Mouse (Mus musculus) layer of hippocampus, adult 2 months (tissue): ENCODE measurements at regions not wholly inside any gene's neighbourhood (a gene's known extent, or its start where the extent isn't known, plus 50 kb on each side); places are given as distances from the start of the nearest gene placed in this dataset.
A peak's percentile ranks its signal among the peaks of the same experiment; 100 is the strongest.

ENCODE experiments used
- DNase-seq, 2 experiments: peaks; one replicate each; pipeline ENCODE4 v3.0.0; 2022; ENCODE audit warnings: low spot score in 2 of 2
- H3K27ac ChIP-seq: fragments of 200-600 bp; 2 replicates; pipeline ENCODE4 v1.8.1; 2022
- H3K4me3 ChIP-seq: fragments of 200-600 bp; 2 replicates; pipeline ENCODE4 v1.8.1; 2022; ENCODE audit warnings: mild to moderate bottlenecking
- CTCF ChIP-seq: fragments of 200-600 bp; conservative IDR thresholded peaks from 2 replicates; pipeline ENCODE4 v1.8.1; 2022; ENCODE audit warnings: antibody characterized with exemption, mild to moderate bottlenecking, moderate library complexity

GRCm38 (mm10) chrX:12927797-12928589 is 143.3 kb upstream of the Usp9x start:
- Histone ChIP-seq H3K4me3 (no peak overlapping the region), H3K27ac (no peak overlapping the region)
- no peak for TF ChIP-seq CTCF
- DNase-seq = no peak

- H3K4me3 ChIP-seq = no peak overlapping the region
- peak; percentile 41 for TF ChIP-seq CTCF
- no peak for DNase-seq
- H3K27ac ChIP-seq = no peak overlapping the region
These were observed 146.3 kb upstream of the Usp9x start for GRCm38 (mm10) chrX:12924705-12925644.

GRCm38 (mm10) chrX:12919576-12919975 is 151.7 kb upstream of the Usp9x start:
- Histone ChIP-seq H3K4me3 (no peak overlapping the region), H3K27ac (no peak overlapping the region)
- no peak for DNase-seq
- TF ChIP-seq CTCF = peak; percentile 61

- no peak for DNase-seq
- Histone ChIP-seq H3K4me3 (peak overlapping the region; percentile 23; the same call in 1 of the 2 replicates), H3K27ac (no peak overlapping the region)
- TF ChIP-seq CTCF = peak; percentile 44
These were observed 154.2 kb upstream of the Usp9x start for GRCm38 (mm10) chrX:12917105-12917504.

GRCm38 (mm10) chrX:12916684-12917083 is 154.6 kb upstream of the Usp9x start:
- no peak for DNase-seq
- no peak for TF ChIP-seq CTCF
- Histone ChIP-seq H3K4me3 (peak overlapping the region; percentile 23; the same call in 1 of the 2 replicates), H3K27ac (no peak overlapping the region)

- no peak for DNase-seq
- no peak overlapping the region for H3K27ac ChIP-seq
- TF ChIP-seq CTCF = no peak
- H3K4me3 ChIP-seq = no peak overlapping the region
These were observed 138.4 kb upstream of the Med14 start for GRCm38 (mm10) chrX:12900256-12900655.

- H3K4me3 ChIP-seq = no peak overlapping the region
- no peak overlapping the region for H3K27ac ChIP-seq
- no peak for TF ChIP-seq CTCF
- no peak for DNase-seq
These were observed 129.6 kb upstream of the Med14 start for GRCm38 (mm10) chrX:12891468-12891867.

- Histone ChIP-seq H3K4me3 (no peak overlapping the region), H3K27ac (no peak overlapping the region)
- DNase-seq = no peak
- TF ChIP-seq CTCF = no peak
These were observed 127.6 kb upstream of the Med14 start for GRCm38 (mm10) chrX:12889482-12889808.

- no peak for DNase-seq
- TF ChIP-seq CTCF = no peak
- no peak overlapping the region for H3K4me3 ChIP-seq
- H3K27ac ChIP-seq = no peak overlapping the region
These were observed 127.0 kb upstream of the Med14 start for GRCm38 (mm10) chrX:12888708-12889481.

- Histone ChIP-seq H3K27ac (0 out of 2 replicates have a peak overlapping the region, but pooled peaks have one; percentile 46), H3K4me3 (no peak overlapping the region; the same call in 1 of the 2 replicates)
- no peak for TF ChIP-seq CTCF
- no peak for DNase-seq
These were observed 126.3 kb upstream of the Med14 start for GRCm38 (mm10) chrX:12888010-12888707.

GRCm38 (mm10) chrX:12887516-12887915 is 125.6 kb upstream of the Med14 start:
- TF ChIP-seq CTCF = peak; percentile 53

More at GRCm38 (mm10) chrX:12887516-12887915, 125.6 kb upstream of the Med14 start:
- H3K4me3 ChIP-seq = no peak overlapping the region
- no peak for DNase-seq
- H3K27ac ChIP-seq = no peak overlapping the region
